ENCODE assay signal across 8 mouse cellular contexts in the genomic region with DNA sequence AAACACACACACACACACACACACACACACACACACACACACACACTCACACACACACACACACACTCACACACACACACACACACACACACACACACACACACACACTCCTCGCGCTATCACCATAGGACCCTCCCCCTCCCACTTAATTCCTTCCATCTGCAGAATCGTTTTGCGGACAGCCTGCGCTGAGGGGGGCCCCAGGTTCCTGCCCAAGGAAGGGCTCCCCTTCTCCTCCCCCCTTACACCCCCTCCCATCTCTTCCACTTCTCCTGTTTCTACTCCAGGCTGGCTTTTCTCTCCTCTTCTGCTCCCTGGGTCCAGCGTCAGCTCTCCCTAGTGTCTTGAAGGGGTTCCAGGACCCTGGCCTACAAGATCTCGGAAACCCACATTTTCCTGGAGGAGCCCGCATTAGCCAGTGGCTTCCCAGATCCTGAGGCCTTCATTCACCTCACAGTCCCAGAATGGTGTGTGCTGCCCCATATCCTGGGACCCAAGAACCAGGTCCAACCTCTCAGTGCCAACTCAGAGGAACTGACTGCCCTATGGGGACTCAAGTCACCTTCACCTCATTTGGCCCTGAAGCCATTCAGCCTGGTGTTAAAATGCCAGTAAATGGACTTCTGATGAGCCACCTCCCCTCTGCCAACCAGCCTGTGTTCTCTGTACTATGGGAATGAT. TPM values are rescaled to one million over a fixed set of nuclear protein-coding genes. Genes with fewer than 3 reads are reported as not detected.
DNase-seq lines count a peak whose midpoint lies in the region; ATAC-seq and TF ChIP-seq lines count a peak whose summit lies in the region.

No protein-coding gene starts in this region.

- intact Hi-C loops in heart, postnatal 36 days (cut with DNase I): loop anchor here (2.0 kb wide), 1 partner anchor 25 kb away; no protein-coding TSS in a partner anchor

- H3K27me3 ChIP-seq in heart, embryonic 16.5 days (ENCODE audit: control insufficient read depth, insufficient read depth, low read length): no peaks in the 10 kb centered on the region
- peaks cover 9% of the 10 kb centered on the region; the same call in 1 of the 2 replicates for H3K27me3 ChIP-seq in hindbrain, embryonic 12.5 days
- H3K27me3 ChIP-seq in myocyte (ENCODE audit: control insufficient read depth, insufficient read depth, insufficient read length): no peaks in the 10 kb centered on the region

- H3K9me3 ChIP-seq in heart, embryonic 16.5 days (replicated peaks; ENCODE audit: control insufficient read depth, low read length): no peaks in the 10 kb centered on the region
- no peaks in the 10 kb centered on the region for H3K9me3 ChIP-seq in hindbrain, embryonic 12.5 days (replicated peaks)

- peak overlapping the region; percentile 95; the same call in 1 of the 2 replicates for H3K4me2 ChIP-seq in heart, embryonic 16.5 days (ENCODE audit: low read depth, low read length)
- peak overlapping the region; percentile 95 for H3K4me2 ChIP-seq in hindbrain, embryonic 12.5 days (replicated peaks)
- no peak overlapping the region for H3K4me2 ChIP-seq in myocyte (ENCODE audit: low read depth)

- H3K9ac ChIP-seq in heart, embryonic 16.5 days (ENCODE audit: low read length): no peak overlapping the region; the same call in 1 of the 2 replicates
- H3K9ac ChIP-seq in hindbrain, embryonic 12.5 days: peak overlapping the region; percentile 18; the same call in 1 of the 2 replicates

- ATAC-seq in heart, embryonic 16.5 days (replicated peaks; ENCODE audit: extremely low read depth, insufficient read depth, low FRiP score): no peak
- ATAC-seq in hindbrain, embryonic 12.5 days (ENCODE audit: low FRiP score): no peak

- no peak for TF ChIP-seq POLR2A in myocyte (IDR thresholded peaks at IDR 0.05; ENCODE audit: insufficient read length, low read depth)

- H3K27ac ChIP-seq in heart, embryonic 16.5 days (ENCODE audit: low read length): no peak overlapping the region
- H3K27ac ChIP-seq in hindbrain, embryonic 12.5 days: peak overlapping the region; percentile 72

- H3K4me3 ChIP-seq in heart, embryonic 16.5 days (ENCODE audit: low read length): no peak overlapping the region
- H3K4me3 ChIP-seq in hindbrain, embryonic 12.5 days: peak overlapping the region; percentile 65; the same call in 1 of the 2 replicates
- peak overlapping the region; percentile 97 for H3K4me3 ChIP-seq in myocyte

- H3K79me2 ChIP-seq in myocyte (ENCODE audit: control insufficient read depth, insufficient read depth): peaks cover 35% of the 10 kb centered on the region

- WGBS in heart, embryonic 16.5 days: 41% methylated on average over 8 of the region's 8 CpGs
- WGBS in hindbrain, embryonic 12.5 days: 12% methylated on average over 8 of the region's 8 CpGs

- peaks cover 51% of the 10 kb centered on the region for H3K4me1 ChIP-seq in heart, embryonic 16.5 days (ENCODE audit: control insufficient read depth, insufficient read depth, low read length)
- H3K4me1 ChIP-seq in hindbrain, embryonic 12.5 days: peaks cover 56% of the 10 kb centered on the region

- no peak for DNase-seq in heart, postnatal 36 days
- peak; percentile 84 for DNase-seq in embryo, embryonic 11 days
- DNase-seq in frontal cortex, postnatal 36 days (ENCODE audit: low spot score in 2 of 2): no peak
- no peak for DNase-seq in natural killer cell, adult 2 months (ENCODE audit: low spot score in 2 of 2)
- no peak for DNase-seq in cerebellum, postnatal 4 days (ENCODE audit: low spot score in 2 of 2)

- no peak overlapping the region for H3ac ChIP-seq in myocyte (ENCODE audit: control insufficient read depth, insufficient read length)

- H3K36me3 ChIP-seq in heart, embryonic 16.5 days (ENCODE audit: control insufficient read depth, insufficient read depth): no peaks in the 10 kb centered on the region
- H3K36me3 ChIP-seq in hindbrain, embryonic 12.5 days: no peaks in the 10 kb centered on the region
- H3K36me3 ChIP-seq in myocyte (ENCODE audit: control insufficient read depth, insufficient read depth): peaks cover 6% of the 10 kb centered on the region

TF ChIP-seq in myocyte, 11 proteins besides CTCF, POLR2A, EP300 and RAD21:
- TF ChIP-seq MYOG (IDR thresholded peaks at IDR 0.05; ENCODE audit: control insufficient read depth in 1 of 3, insufficient read depth in 1 of 3, insufficient read length in 2 of 3, low read depth in 2 of 3) (no peak), POLR2AphosphoS2 (IDR thresholded peaks at IDR 0.05; ENCODE audit: insufficient read length, low read depth) (no peak), SRF (IDR thresholded peaks at IDR 0.05; ENCODE audit: control insufficient read depth, insufficient read length, low read depth) (no peak), CEBPB (IDR thresholded peaks at IDR 0.05; ENCODE audit: insufficient read depth, poor library complexity, severe bottlenecking) (no peak), MYOD1 (IDR thresholded peaks at IDR 0.05; ENCODE audit: control insufficient read depth in 1 of 3, insufficient read length in 2 of 3, low read depth in 2 of 3) (no peak), TCF12 (IDR thresholded peaks at IDR 0.05; ENCODE audit: insufficient read depth, poor library complexity, severe bottlenecking) (no peak), USF1 (IDR thresholded peaks at IDR 0.05; ENCODE audit: low read depth) (no peak), TCF3 (IDR thresholded peaks at IDR 0.05; ENCODE audit: insufficient read length, low read depth) (no peak)

RNA-seq across cellular contexts. Expression of a gene that starts 0.9 kb away (rescaled TPM):
- polyA plus RNA-seq in heart, embryonic 16.5 days (2015; fragmentation: Nextera tagmentation; extraction: Ambion mirVana): 19.5 and 25.5 TPM in 2 replicates
- total RNA-seq in heart, postnatal 36 days (2021): 10 to 100 TPM; 35.0 to 39.0 TPM
- 25.1 and 31.5 TPM in 2 replicates for polyA plus RNA-seq in hindbrain, embryonic 12.5 days (2016; fragmentation: Nextera tagmentation; extraction: Ambion mirVana)
- 86.2 TPM for polyA plus RNA-seq in myocyte (2012; fragmentation: generic; extraction: Trizol)
